Mouse (Mus musculus): ENCODE results near the gene Pold3.

- TF ChIP-seq CTCF (IDR thresholded peaks at IDR 0.05; ENCODE audit: low read depth) (peak; percentile 31; the same call in 1 of the 2 replicates), EP300 (IDR thresholded peaks at IDR 0.05; ENCODE audit: low read depth) (no peak)
These were observed 37.9 kb upstream of the Pold3 start, which contains the start of gene Lipt2 for GRCm38 (mm10) chr7:100159105-100159841.

All from liver, postnatal 0 days (tissue).